Mouse (Mus musculus) kidney, adult 18-20 months (tissue): ENCODE results near the gene Mgme1.

Experiments used
- DNase-seq: peaks from one replicate; pipeline ENCODE4 v3.0.0; 2021

Gene Mgme1

GRCm38 (mm10) chr2:144270507-144271420 lies at the start of gene Mgme1, which contains the start of gene Snx5:
TSS of gene Mgme1 (plus strand) at chr2:144270663.
TSS of gene Snx5 (minus strand) at chr2:144270906.
- peak; percentile 97 for DNase-seq

GRCm38 (mm10) chr2:144224351-144224750 lies 46.1 kb upstream of the Mgme1 start:
- no peak for DNase-seq

- DNase-seq, result no peak
These were observed 43.4 kb upstream of the Mgme1 start for GRCm38 (mm10) chr2:144226906-144227586.

GRCm38 (mm10) chr2:144228521-144229346 lies 41.7 kb upstream of the Mgme1 start:
- DNase-seq, result no peak

GRCm38 (mm10) chr2:144229647-144230046 lies 40.8 kb upstream of the Mgme1 start:
- no peak for DNase-seq

GRCm38 (mm10) chr2:144230498-144230897 lies 40.0 kb upstream of the Mgme1 start:
- DNase-seq, result peak; percentile 59

GRCm38 (mm10) chr2:144231115-144231514 lies 39.3 kb upstream of the Mgme1 start:
- no peak for DNase-seq

GRCm38 (mm10) chr2:144233534-144233933 lies 36.9 kb upstream of the Mgme1 start:
- no peak for DNase-seq

GRCm38 (mm10) chr2:144235776-144236175 lies 34.7 kb upstream of the Mgme1 start:
- no peak for DNase-seq

GRCm38 (mm10) chr2:144236791-144237584 lies 33.5 kb upstream of the Mgme1 start:
- DNase-seq, result no peak

GRCm38 (mm10) chr2:144238341-144238740 lies 32.1 kb upstream of the Mgme1 start:
- DNase-seq, result no peak

- no peak for DNase-seq
These were observed 31.1 kb upstream of the Mgme1 start for GRCm38 (mm10) chr2:144239318-144239717.

- no peak for DNase-seq
These were observed 30.2 kb upstream of the Mgme1 start for GRCm38 (mm10) chr2:144240095-144240899.

GRCm38 (mm10) chr2:144245464-144245863 lies 25.0 kb upstream of the Mgme1 start:
- no peak for DNase-seq

GRCm38 (mm10) chr2:144246270-144246669 lies 24.2 kb upstream of the Mgme1 start:
- DNase-seq, result no peak

GRCm38 (mm10) chr2:144247337-144247978 lies 23.0 kb upstream of the Mgme1 start:
- no peak for DNase-seq

GRCm38 (mm10) chr2:144248613-144249376 lies 21.7 kb upstream of the Mgme1 start:
- DNase-seq, result no peak

GRCm38 (mm10) chr2:144250111-144250510 lies 20.4 kb upstream of the Mgme1 start:
- no peak for DNase-seq

- no peak for DNase-seq
These were observed 7.6 kb upstream of the Mgme1 start for GRCm38 (mm10) chr2:144262837-144263236.
